Comparison of ENCODE assay signal across 8 mouse cellular contexts in genomic region chrX:48462297-48462696, GRCm38 (mm10). TPM values are rescaled to one million over a fixed set of nuclear protein-coding genes. Genes with fewer than 3 reads are reported as not detected.
DNase-seq lines count a peak whose midpoint lies in the region; ATAC-seq and TF ChIP-seq lines count a peak whose summit lies in the region.

No protein-coding gene starts in this region.

- H3K27ac ChIP-seq in lung, embryonic 14.5 days (ENCODE audit: low read depth) = no peak overlapping the region
- H3K27ac ChIP-seq in forebrain, embryonic 10.5 days = no peak overlapping the region
- H3K27ac ChIP-seq in limb, embryonic 13.5 days = no peak overlapping the region

- H3K27me3 ChIP-seq in lung, embryonic 14.5 days (ENCODE audit: insufficient read depth, low read length) = no peaks in the 10 kb centered on the region
- peaks cover 5% of the 10 kb centered on the region; the same call in 1 of the 2 replicates for H3K27me3 ChIP-seq in forebrain, embryonic 10.5 days (ENCODE audit: poor library complexity, severe bottlenecking)
- H3K27me3 ChIP-seq in limb, embryonic 13.5 days = no peaks in the 10 kb centered on the region
- no peaks in the 10 kb centered on the region for H3K27me3 ChIP-seq in splenic B cell, adult 2 months (ENCODE audit: control insufficient read depth, insufficient read depth, low read length, poor library complexity, severe bottlenecking)

- no peak for TF ChIP-seq CTCF in lung, embryonic 14.5 days (IDR thresholded peaks at IDR 0.05; ENCODE audit: low read depth)

- WGBS in lung, embryonic 14.5 days = 33% methylated on average over 4 of the region's 4 CpGs
- WGBS in forebrain, embryonic 10.5 days = 21% methylated on average over 4 of the region's 4 CpGs
- WGBS in limb, embryonic 13.5 days = 31% methylated on average over 4 of the region's 4 CpGs

- H3K36me3 ChIP-seq in lung, embryonic 14.5 days (ENCODE audit: insufficient read depth) = no peaks in the 10 kb centered on the region
- H3K36me3 ChIP-seq in forebrain, embryonic 10.5 days (replicated peaks) = no peaks in the 10 kb centered on the region
- no peaks in the 10 kb centered on the region for H3K36me3 ChIP-seq in limb, embryonic 13.5 days
- H3K36me3 ChIP-seq in splenic B cell, adult 2 months (ENCODE audit: control insufficient read depth, insufficient read depth, low read length, poor library complexity, severe bottlenecking) = no peaks in the 10 kb centered on the region

- peak overlapping the region; percentile 34 for H3K4me3 ChIP-seq in lung, embryonic 14.5 days (ENCODE audit: low read depth, low read length)
- H3K4me3 ChIP-seq in forebrain, embryonic 10.5 days = peak overlapping the region; percentile 49
- H3K4me3 ChIP-seq in limb, embryonic 13.5 days = peak overlapping the region; percentile 41

- H3K9me3 ChIP-seq in lung, embryonic 14.5 days (ENCODE audit: low read depth, low read length) = no peaks in the 10 kb centered on the region
- H3K9me3 ChIP-seq in forebrain, embryonic 10.5 days = no peaks in the 10 kb centered on the region
- no peaks in the 10 kb centered on the region for H3K9me3 ChIP-seq in limb, embryonic 13.5 days

- no peak overlapping the region for H3K9ac ChIP-seq in lung, embryonic 14.5 days
- peak overlapping the region; percentile 63; the same call in 1 of the 2 replicates for H3K9ac ChIP-seq in limb, embryonic 13.5 days

- no peak for DNase-seq in lung, embryonic 14.5 days
- no peak for DNase-seq in lung, postnatal 36 days
- DNase-seq in forebrain, embryonic 10.5 days (ENCODE audit: extremely low spot score, low spot score) = no peak
- DNase-seq in splenic B cell, adult 2 months (ENCODE audit: low read depth, low spot score) = peak; percentile 5
- DNase-seq in urinary bladder, postnatal 4 days (ENCODE audit: low spot score in 2 of 2) = no peak
- DNase-seq in thymus, postnatal 14 days = no peak
- DNase-seq in c-Kit-positive CD71-positive TER-119-positive erythroid progenitor cells, embryonic 14.5 days (ENCODE audit: low spot score) = no peak

- ATAC-seq in lung, embryonic 14.5 days (ENCODE audit: insufficient read depth) = peak; percentile 30; the same call in 1 of the 2 replicates
- peak; percentile 48; the same call in 1 of the 2 replicates for ATAC-seq in limb, embryonic 13.5 days (ENCODE audit: low FRiP score, low read depth)

- peak overlapping the region; percentile 63 for H3K4me2 ChIP-seq in lung, embryonic 14.5 days
- H3K4me2 ChIP-seq in limb, embryonic 13.5 days (replicated peaks) = peak overlapping the region; percentile 68

- H3K4me1 ChIP-seq in lung, embryonic 14.5 days (ENCODE audit: insufficient read depth) = no peaks in the 10 kb centered on the region
- peaks cover 10% of the 10 kb centered on the region; the same call in 1 of the 2 replicates for H3K4me1 ChIP-seq in forebrain, embryonic 10.5 days
- H3K4me1 ChIP-seq in limb, embryonic 13.5 days = peaks cover 4% of the 10 kb centered on the region; the same call in 1 of the 2 replicates

RNA-seq across cellular contexts. Expression of gene Elf4, which starts 0.6 kb away (rescaled TPM):
- polyA plus RNA-seq in lung, embryonic 14.5 days (2014; fragmentation: Nextera tagmentation; extraction: Ambion mirVana) = 9.6 and 10.5 TPM in 2 replicates
- polyA plus RNA-seq in forebrain, embryonic 10.5 days (2016; fragmentation: Nextera tagmentation; extraction: Ambion mirVana) = 2.0 and 2.9 TPM in 2 replicates
- 4.1 and 4.9 TPM in 2 replicates for polyA plus RNA-seq in limb, embryonic 13.5 days (2015; fragmentation: Nextera tagmentation; extraction: Ambion mirVana)

RNA-seq across cellular contexts. Expression of gene Aifm1, which starts 51.1 kb away (rescaled TPM):
- polyA plus RNA-seq in lung, embryonic 14.5 days (2014; fragmentation: Nextera tagmentation; extraction: Ambion mirVana) = 58.2 and 68.0 TPM in 2 replicates
- polyA plus RNA-seq in forebrain, embryonic 10.5 days (2016; fragmentation: Nextera tagmentation; extraction: Ambion mirVana) = 85.4 and 87.8 TPM in 2 replicates
- polyA plus RNA-seq in limb, embryonic 13.5 days (2015; fragmentation: Nextera tagmentation; extraction: Ambion mirVana) = 73.7 and 75.3 TPM in 2 replicates

RNA-seq across cellular contexts. Expression of gene Rab33a, which starts 56.8 kb away (rescaled TPM):
- 1.7 and 1.9 TPM in 2 replicates for polyA plus RNA-seq in lung, embryonic 14.5 days (2014; fragmentation: Nextera tagmentation; extraction: Ambion mirVana)
- polyA plus RNA-seq in forebrain, embryonic 10.5 days (2016; fragmentation: Nextera tagmentation; extraction: Ambion mirVana) = 10.6 and 10.8 TPM in 2 replicates
- polyA plus RNA-seq in limb, embryonic 13.5 days (2015; fragmentation: Nextera tagmentation; extraction: Ambion mirVana) = 5.9 and 6.9 TPM in 2 replicates
